Mouse (Mus musculus): Measurements from ENCODE around the gene Pan3.

DNA sequence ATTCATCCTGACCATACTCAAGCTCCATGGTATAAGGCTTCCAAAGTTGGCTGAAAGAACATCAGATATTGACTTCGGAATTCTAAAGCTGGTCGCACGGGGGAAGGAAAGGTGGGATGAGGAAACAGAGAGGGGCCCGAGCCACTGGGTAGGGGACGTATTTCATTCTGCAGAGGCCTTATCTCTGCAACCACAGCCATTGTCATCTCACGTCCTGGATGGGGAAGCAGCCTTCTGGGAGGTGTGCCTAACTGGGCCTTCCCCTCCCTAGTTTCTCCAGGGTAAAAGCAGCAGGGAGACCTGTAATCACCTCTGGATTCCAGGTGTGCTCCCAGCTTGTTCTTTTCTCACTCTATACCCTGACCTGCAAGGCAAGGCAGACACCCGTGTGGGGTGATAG is 142.7 kb downstream of the Pan3 start:
- TF ChIP-seq CTCF (IDR thresholded peaks at IDR 0.05; ENCODE audit: low read depth, low read length) (no peak), EP300 (IDR thresholded peaks at IDR 0.05; ENCODE audit: insufficient read depth, low read depth, low read length) (no peak)
